Mouse (Mus musculus): ENCODE data around the gene Srpk1. TPM values are rescaled to one million over a fixed set of nuclear protein-coding genes. Genes with fewer than 3 reads are reported as not detected.

Srpk1 gene
- polyA plus RNA-seq, 1 experiment from 2014 or later: 79.5 TPM

DNA sequence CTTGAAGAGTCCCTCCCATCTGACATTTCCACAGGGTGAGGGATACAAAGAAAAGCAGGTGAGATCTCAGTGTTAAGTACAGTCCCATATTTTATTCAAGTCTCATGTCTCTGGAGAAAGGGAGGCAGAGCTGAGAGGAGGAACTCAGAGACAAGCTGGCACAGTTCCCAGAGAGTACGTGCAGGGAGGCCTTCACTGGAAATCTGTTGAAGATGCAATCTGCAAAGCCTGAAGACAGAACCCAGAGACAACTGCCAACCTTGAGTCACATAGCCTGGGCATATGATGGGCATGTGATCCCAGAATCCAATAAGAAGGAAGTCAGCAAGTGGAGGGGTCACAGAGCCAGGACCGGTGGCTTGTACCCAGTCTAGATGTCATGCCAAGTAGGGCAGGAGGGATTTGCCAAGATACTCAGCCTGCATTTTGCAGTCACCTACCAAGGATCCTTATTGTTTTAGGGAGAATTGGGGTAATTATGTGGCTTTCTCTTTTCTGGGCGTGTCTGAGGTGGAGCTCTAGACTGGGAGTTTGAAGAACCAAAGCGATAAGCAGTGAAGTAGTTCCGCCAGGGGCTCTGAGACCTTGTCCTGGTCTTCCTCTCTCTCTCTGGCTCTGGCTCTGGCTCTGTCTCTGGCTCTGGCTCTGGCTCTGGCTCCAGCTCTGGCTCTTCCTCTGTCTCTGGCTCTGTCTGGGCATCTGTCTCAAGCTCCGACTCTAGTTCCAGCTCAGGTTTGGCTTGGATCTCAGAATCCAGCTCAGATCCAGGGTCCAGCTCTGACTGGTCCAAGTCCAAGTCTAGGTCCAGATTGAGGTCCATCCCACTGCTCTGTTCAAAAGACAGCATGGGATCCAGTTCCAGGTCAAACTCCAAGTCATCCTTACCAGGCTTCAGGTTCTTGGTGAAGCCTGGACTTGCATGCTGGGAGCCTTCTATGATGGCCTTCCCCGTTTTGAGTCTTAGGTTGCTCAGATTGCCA lies 15.5 kb upstream of the Srpk1 start:
- WGBS (ENCODE audit: insufficient replicate concordance): 85% methylated on average over 7 of the region's 7 CpGs
- no peak overlapping the region for H3K9ac ChIP-seq (ENCODE audit: low read depth, low read length)
- no peak for ATAC-seq (replicated peaks; ENCODE audit: insufficient number of reproducible peaks, low FRiP score, low TSS enrichment)

DNA sequence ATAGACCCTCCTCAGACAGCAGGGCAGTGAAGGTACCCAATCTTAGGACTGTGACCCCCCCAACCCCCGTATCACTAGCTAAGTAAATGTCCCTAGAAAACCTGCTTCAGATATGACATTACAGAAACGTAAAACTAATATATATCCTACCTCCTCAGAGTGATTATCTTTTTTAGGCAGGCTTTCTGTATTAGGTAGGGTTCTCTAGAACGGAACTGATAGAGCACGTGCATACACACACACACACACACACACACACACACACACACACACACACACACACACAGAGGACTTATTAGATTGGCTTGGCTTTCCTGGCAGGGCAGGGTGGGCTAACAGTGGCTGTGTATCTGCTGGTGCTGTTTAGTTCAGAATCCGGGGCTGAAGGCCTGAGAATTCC lies 13.3 kb upstream of the Srpk1 start:
- H3K9me3 ChIP-seq (replicated peaks; ENCODE audit: control insufficient read depth, low read length): no peaks in the 10 kb centered on the region
- no peak overlapping the region for H3K9ac ChIP-seq (ENCODE audit: low read depth, low read length)
- 63% methylated on average over 5 of the region's 5 CpGs for WGBS (ENCODE audit: insufficient replicate concordance)
- no peak overlapping the region for H3K27ac ChIP-seq (ENCODE audit: low read depth, low read length)
- no peak for ATAC-seq (replicated peaks; ENCODE audit: insufficient number of reproducible peaks, low FRiP score, low TSS enrichment)
- no peaks in the 10 kb centered on the region for H3K36me3 ChIP-seq (ENCODE audit: control insufficient read depth, insufficient read depth, low read length)
- H3K27me3 ChIP-seq (ENCODE audit: control insufficient read depth, insufficient read depth, low read length): no peaks in the 10 kb centered on the region
- H3K4me2 ChIP-seq: no peak overlapping the region
- 0 out of 2 replicates have a peak, but pooled peaks cover 3% of the 10 kb centered on the region for H3K4me1 ChIP-seq (ENCODE audit: control insufficient read depth, insufficient read depth, low read length)
- no peak overlapping the region for H3K4me3 ChIP-seq (ENCODE audit: low read depth, low read length)

More for the DNA sequence above, 15.5 kb upstream of the Srpk1 start:
- Histone ChIP-seq H3K27me3 (ENCODE audit: control insufficient read depth, insufficient read depth, low read length) (no peaks in the 10 kb centered on the region), H3K9me3 (replicated peaks; ENCODE audit: control insufficient read depth, low read length) (no peaks in the 10 kb centered on the region), H3K4me3 (ENCODE audit: low read depth, low read length) (no peak overlapping the region), H3K4me2 (no peak overlapping the region), H3K27ac (ENCODE audit: low read depth, low read length) (no peak overlapping the region), H3K4me1 (ENCODE audit: control insufficient read depth, insufficient read depth, low read length) (0 out of 2 replicates have a peak, but pooled peaks cover 3% of the 10 kb centered on the region), H3K36me3 (ENCODE audit: control insufficient read depth, insufficient read depth, low read length) (no peaks in the 10 kb centered on the region)

DNA sequence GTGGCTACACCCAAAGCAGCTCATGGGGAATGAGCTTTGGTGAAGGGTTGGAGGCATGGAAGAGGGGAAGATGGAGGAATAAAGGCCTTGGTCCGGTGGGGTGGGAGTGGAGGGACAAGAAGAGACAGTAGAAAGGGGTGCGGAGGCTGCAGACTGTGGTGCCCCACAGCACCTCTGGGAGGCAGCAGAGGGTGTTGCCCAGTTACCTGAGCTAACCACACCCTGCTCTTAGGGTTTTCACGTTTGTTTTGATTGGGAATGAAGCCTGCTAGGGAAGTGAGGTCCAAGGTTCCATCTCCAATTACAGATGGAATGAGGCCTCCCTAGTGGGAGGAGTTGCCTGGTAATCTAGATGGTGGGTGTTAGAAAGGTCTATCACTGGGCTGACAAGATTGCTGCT lies 6.6 kb upstream of the Srpk1 start:
- Histone ChIP-seq H3K4me1 (ENCODE audit: control insufficient read depth, insufficient read depth, low read length) (peaks cover 7% of the 10 kb centered on the region; the same call in 1 of the 2 replicates), H3K4me2 (no peak overlapping the region), H3K36me3 (ENCODE audit: control insufficient read depth, insufficient read depth, low read length) (no peaks in the 10 kb centered on the region), H3K4me3 (ENCODE audit: low read depth, low read length) (no peak overlapping the region), H3K27me3 (ENCODE audit: control insufficient read depth, insufficient read depth, low read length) (no peaks in the 10 kb centered on the region; the same call in 1 of the 2 replicates), H3K9me3 (replicated peaks; ENCODE audit: control insufficient read depth, low read length) (no peaks in the 10 kb centered on the region), H3K27ac (ENCODE audit: low read depth, low read length) (no peak overlapping the region), H3K9ac (ENCODE audit: low read depth, low read length) (no peak overlapping the region)
- no peak for ATAC-seq (replicated peaks; ENCODE audit: insufficient number of reproducible peaks, low FRiP score, low TSS enrichment)
- 48% methylated on average over 3 of the region's 3 CpGs for WGBS (ENCODE audit: insufficient replicate concordance)

DNA sequence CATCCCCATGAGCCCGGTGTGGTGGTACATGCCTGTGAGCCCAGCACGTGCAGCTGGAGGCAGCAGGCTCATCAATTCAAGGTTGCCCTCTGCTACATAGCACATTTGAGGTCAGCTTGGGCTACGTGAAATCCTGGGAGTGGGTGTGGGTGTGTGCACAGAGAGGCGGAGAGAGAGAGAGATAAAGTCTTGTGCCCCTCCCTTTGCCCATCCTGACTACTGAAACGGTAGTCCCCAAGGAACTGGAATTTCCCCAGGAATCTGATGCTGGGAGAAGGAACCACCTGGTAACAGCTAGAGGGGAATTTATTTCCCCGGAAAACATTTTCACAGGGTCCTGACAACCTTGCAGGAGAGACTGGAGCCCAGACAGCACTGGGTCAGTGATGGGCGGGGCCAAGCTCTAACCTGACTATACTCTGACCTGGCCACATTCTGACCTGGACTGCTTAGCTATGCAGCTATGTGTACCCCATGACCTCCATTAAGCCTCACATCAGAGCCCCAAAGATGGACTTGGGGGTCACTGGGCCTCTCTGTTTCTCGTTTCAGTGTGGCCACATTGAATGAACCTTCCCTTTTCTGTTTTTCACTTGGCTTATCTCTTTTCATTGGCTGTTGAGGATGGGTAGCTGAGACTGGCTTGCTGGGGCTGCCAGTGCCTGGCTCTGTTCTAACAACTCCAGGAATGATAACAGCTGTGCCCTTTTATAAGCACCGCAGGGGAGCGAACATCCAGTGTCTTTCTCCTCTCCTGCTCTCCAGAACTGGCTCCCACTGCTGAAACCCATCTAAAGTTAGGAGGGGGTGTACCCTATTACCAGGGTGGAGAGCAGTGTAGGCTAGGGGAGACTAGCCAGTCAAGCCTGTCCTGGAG lies 6.0 kb upstream of the Srpk1 start:
- no peaks in the 10 kb centered on the region for H3K36me3 ChIP-seq (ENCODE audit: control insufficient read depth, insufficient read depth, low read length)
- no peak overlapping the region for H3K27ac ChIP-seq (ENCODE audit: low read depth, low read length)
- H3K27me3 ChIP-seq (ENCODE audit: control insufficient read depth, insufficient read depth, low read length): no peaks in the 10 kb centered on the region; the same call in 1 of the 2 replicates
- H3K4me2 ChIP-seq: no peak overlapping the region
- WGBS (ENCODE audit: insufficient replicate concordance): 44% methylated on average over 10 of the region's 10 CpGs
- peaks cover 7% of the 10 kb centered on the region; the same call in 1 of the 2 replicates for H3K4me1 ChIP-seq (ENCODE audit: control insufficient read depth, insufficient read depth, low read length)
- ATAC-seq (replicated peaks; ENCODE audit: insufficient number of reproducible peaks, low FRiP score, low TSS enrichment): no peak
- no peak overlapping the region for H3K4me3 ChIP-seq (ENCODE audit: low read depth, low read length)
- H3K9me3 ChIP-seq (replicated peaks; ENCODE audit: control insufficient read depth, low read length): no peaks in the 10 kb centered on the region
- H3K9ac ChIP-seq (ENCODE audit: low read depth, low read length): no peak overlapping the region

- no peaks in the 10 kb centered on the region; the same call in 1 of the 2 replicates for H3K27me3 ChIP-seq (ENCODE audit: control insufficient read depth, insufficient read depth, low read length)
- H3K4me1 ChIP-seq (ENCODE audit: control insufficient read depth, insufficient read depth, low read length): peaks cover 6% of the 10 kb centered on the region; the same call in 1 of the 2 replicates
- no peaks in the 10 kb centered on the region for H3K36me3 ChIP-seq (ENCODE audit: control insufficient read depth, insufficient read depth, low read length)
- H3K9ac ChIP-seq (ENCODE audit: low read depth, low read length): no peak overlapping the region
- WGBS (ENCODE audit: insufficient replicate concordance): 75% methylated on average over 2 of the region's 2 CpGs
- no peak overlapping the region for H3K27ac ChIP-seq (ENCODE audit: low read depth, low read length)
- no peak for ATAC-seq (replicated peaks; ENCODE audit: insufficient number of reproducible peaks, low FRiP score, low TSS enrichment)
- no peaks in the 10 kb centered on the region for H3K9me3 ChIP-seq (replicated peaks; ENCODE audit: control insufficient read depth, low read length)
- H3K4me2 ChIP-seq: no peak overlapping the region
- H3K4me3 ChIP-seq (ENCODE audit: low read depth, low read length): no peak overlapping the region
Measured at GRCm38 (mm10) chr17:28626937-28627336, 4.4 kb upstream of the Srpk1 start.

DNA sequence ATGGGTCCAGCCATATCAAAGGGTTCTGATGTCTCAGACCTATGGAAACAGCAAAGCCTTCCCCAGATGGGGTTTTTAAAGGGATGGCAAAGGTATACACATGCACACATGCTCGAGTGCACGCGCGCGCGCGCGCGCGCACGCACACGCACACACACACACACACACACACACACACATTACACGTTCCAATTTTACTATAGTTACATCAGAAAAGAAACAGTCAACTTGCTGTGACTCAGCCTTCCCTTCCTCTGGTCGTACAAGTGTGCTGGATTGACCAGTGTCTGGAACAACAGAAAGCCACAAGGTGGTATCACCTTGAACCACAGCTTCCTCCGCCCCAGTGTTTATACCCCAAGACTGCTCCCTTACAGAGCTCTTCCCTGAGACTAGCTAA lies 2.8 kb upstream of the Srpk1 start:
- no peaks in the 10 kb centered on the region; the same call in 1 of the 2 replicates for H3K27me3 ChIP-seq (ENCODE audit: control insufficient read depth, insufficient read depth, low read length)
- no peak for ATAC-seq (replicated peaks; ENCODE audit: insufficient number of reproducible peaks, low FRiP score, low TSS enrichment)
- no peaks in the 10 kb centered on the region for H3K9me3 ChIP-seq (replicated peaks; ENCODE audit: control insufficient read depth, low read length)
- no peaks in the 10 kb centered on the region for H3K36me3 ChIP-seq (ENCODE audit: control insufficient read depth, insufficient read depth, low read length)
- no peak overlapping the region for H3K9ac ChIP-seq (ENCODE audit: low read depth, low read length)
- 93% methylated on average over 15 of the region's 15 CpGs for WGBS (ENCODE audit: insufficient replicate concordance)
- no peak overlapping the region for H3K4me3 ChIP-seq (ENCODE audit: low read depth, low read length)
- H3K27ac ChIP-seq (ENCODE audit: low read depth, low read length): no peak overlapping the region
- H3K4me2 ChIP-seq: no peak overlapping the region
- peaks cover 13% of the 10 kb centered on the region for H3K4me1 ChIP-seq (ENCODE audit: control insufficient read depth, insufficient read depth, low read length)

- peaks cover 15% of the 10 kb centered on the region for H3K4me1 ChIP-seq (ENCODE audit: control insufficient read depth, insufficient read depth, low read length)
- H3K36me3 ChIP-seq (ENCODE audit: control insufficient read depth, insufficient read depth, low read length): peaks cover 3% of the 10 kb centered on the region; the same call in 1 of the 2 replicates
- no peak for ATAC-seq (replicated peaks; ENCODE audit: insufficient number of reproducible peaks, low FRiP score, low TSS enrichment)
- no peak overlapping the region for H3K27ac ChIP-seq (ENCODE audit: low read depth, low read length)
- H3K9ac ChIP-seq (ENCODE audit: low read depth, low read length): no peak overlapping the region
- 65% methylated on average over 2 of the region's 2 CpGs for WGBS (ENCODE audit: insufficient replicate concordance)
- no peaks in the 10 kb centered on the region for H3K9me3 ChIP-seq (replicated peaks; ENCODE audit: control insufficient read depth, low read length)
- H3K4me2 ChIP-seq: no peak overlapping the region
- no peaks in the 10 kb centered on the region; the same call in 1 of the 2 replicates for H3K27me3 ChIP-seq (ENCODE audit: control insufficient read depth, insufficient read depth, low read length)
- H3K4me3 ChIP-seq (ENCODE audit: low read depth, low read length): no peak overlapping the region
Measured at GRCm38 (mm10) chr17:28624841-28625240, 2.3 kb upstream of the Srpk1 start.
